Mouse (Mus musculus): ENCODE results near the gene Tmem205.

DNA sequence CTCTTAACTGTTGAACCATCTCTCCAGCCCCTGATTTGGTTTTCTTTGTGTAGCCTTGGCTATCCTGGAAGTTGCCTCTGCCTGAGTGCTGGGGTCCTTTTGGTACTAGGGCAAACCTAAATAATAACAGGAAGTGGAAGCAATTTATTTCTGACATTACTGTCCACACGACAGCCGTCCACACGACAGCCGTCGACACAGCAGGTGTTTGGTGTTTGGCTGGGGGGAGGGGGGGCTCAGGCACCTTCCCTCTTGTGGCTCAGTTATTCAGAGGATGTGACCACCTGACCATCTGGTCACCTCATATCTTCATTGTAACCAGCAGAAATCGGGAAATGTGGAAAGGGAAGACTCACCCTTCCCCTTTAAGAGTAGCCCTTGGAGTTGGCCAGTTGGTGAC lies 41.5 kb upstream of the Tmem205 start:
- TF ChIP-seq CTCF (IDR thresholded peaks at IDR 0.05; ENCODE audit: extremely low read depth, insufficient read depth, insufficient read length, insufficient replicate concordance) (no peak), POLR2A (IDR thresholded peaks at IDR 0.05; ENCODE audit: low read depth, low read length) (no peak)

All from spleen, adult 2 months (tissue).